Mouse (Mus musculus): ENCODE data around the gene Slc16a6.
"Not testable (repeated sequence)": the region's sequence is repeated elsewhere in the genome, so short reads cannot be mapped to it uniquely, and the experiment has no call there.

Gene Slc16a6

GRCm38 (mm10) chr11:109473171-109474085 lies at the start of gene Slc16a6, which contains the start of gene Arsg:
Slc16a6 (minus strand) TSS chr11:109473598.
Arsg (plus strand) TSS chr11:109473374.
- peak; percentile 82 for DNase-seq

GRCm38 (mm10) chr11:109520958-109521357 lies 47.6 kb upstream of the Slc16a6 start:
- no peak for DNase-seq

GRCm38 (mm10) chr11:109517816-109518215 lies 44.4 kb upstream of the Slc16a6 start:
- DNase-seq = no peak

DNA sequence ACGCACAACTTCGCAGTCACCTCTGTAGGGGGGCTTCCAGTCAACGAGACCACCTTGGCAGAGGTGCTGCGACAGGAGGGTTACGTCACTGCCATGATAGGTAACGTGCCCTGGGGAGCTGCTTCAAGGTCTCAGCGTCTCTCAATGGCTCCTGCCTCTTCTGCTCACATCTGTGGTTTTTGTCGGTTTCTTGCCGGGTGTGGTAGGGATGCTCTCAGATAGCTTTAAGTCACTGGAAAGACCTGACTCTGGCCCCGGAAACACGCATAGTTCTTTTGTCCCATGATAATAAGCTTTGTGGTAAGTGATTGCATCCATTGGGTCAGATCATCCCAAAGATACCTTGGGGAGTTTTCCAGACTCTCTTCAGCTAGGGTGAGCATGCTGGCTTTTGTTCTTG lies 43.9 kb upstream of the Slc16a6 start:
- no peak for DNase-seq

DNA sequence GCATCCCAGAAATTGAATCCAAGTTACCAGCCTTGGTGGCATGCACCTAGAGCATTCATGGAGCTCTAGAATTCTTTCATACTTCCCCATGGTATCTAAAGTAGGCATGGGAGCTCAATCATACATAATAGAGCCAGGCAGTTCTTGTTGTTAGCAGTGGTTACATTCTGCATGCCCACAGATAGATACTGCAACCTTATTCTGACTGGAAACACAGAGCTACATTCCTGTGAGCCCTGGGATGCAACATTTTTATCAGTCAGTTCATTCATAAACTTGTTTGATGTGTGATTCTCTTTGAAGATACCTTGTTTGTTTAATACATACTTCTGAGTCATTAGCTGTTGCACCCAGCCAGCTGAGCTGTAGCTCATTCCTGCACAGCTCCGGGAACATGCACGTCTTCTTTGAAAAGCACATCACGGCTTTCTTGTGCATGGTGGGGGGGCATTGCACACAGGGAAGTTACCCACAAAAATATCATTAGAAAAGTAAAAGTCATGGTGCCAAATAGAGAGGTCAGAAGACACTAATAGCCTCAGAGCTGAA lies 40.7 kb upstream of the Slc16a6 start:
- no peak for DNase-seq

GRCm38 (mm10) chr11:109512995-109513675 lies 39.7 kb upstream of the Slc16a6 start:
- no peak for DNase-seq

- no peak for DNase-seq
Observed at GRCm38 (mm10) chr11:109507068-109507467, 33.7 kb upstream of the Slc16a6 start.

DNA sequence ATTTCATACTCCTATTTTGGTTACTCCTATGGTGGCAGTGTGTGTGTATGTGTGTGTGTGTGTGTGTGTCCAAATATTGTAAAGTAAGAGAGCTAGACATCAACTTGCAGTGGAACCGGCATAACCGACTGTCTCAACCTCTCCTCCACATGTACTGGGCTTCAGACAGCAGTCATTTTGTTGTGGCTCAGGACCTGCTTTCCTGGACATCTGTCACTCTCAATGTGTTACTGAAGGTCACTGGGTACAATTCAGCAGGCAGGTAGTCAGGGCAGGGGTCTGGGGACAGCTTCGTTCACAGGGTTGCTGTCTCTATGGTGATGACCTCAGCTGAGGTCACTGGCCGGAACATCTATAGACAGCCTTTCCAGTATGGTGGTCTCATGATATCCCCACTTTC lies 32.4 kb upstream of the Slc16a6 start:
- DNase-seq = no peak

- peak; percentile 95 for DNase-seq
Observed at GRCm38 (mm10) chr11:109504977-109505376, 31.6 kb upstream of the Slc16a6 start.

GRCm38 (mm10) chr11:109500206-109500605 lies 26.8 kb upstream of the Slc16a6 start:
- peak; percentile 66 for DNase-seq

DNA sequence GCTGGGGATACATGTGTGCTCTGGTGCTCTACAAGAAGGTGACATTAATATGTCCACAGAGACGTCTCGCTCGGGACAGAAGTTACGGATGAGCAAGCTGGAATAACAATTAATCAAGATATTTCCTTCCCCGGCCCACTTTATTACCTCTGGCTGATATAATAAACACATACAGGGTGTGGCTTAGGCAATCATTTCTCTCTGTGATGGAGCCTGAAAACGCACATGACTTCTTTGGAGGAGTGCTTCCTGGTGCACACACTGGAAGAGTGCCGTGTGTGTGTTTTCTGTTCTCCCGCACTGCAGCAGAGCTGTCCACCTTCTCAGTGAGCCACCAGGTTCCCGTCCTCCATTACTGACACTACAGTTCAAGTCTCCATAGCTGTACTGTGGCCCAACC lies 24.6 kb upstream of the Slc16a6 start:
- DNase-seq = no peak

GRCm38 (mm10) chr11:109496996-109497714 lies 23.8 kb upstream of the Slc16a6 start:
- no peak for DNase-seq

GRCm38 (mm10) chr11:109496475-109496993 lies 23.1 kb upstream of the Slc16a6 start:
- DNase-seq = no peak

GRCm38 (mm10) chr11:109495771-109496474 lies 22.5 kb upstream of the Slc16a6 start:
- DNase-seq = no peak

DNA sequence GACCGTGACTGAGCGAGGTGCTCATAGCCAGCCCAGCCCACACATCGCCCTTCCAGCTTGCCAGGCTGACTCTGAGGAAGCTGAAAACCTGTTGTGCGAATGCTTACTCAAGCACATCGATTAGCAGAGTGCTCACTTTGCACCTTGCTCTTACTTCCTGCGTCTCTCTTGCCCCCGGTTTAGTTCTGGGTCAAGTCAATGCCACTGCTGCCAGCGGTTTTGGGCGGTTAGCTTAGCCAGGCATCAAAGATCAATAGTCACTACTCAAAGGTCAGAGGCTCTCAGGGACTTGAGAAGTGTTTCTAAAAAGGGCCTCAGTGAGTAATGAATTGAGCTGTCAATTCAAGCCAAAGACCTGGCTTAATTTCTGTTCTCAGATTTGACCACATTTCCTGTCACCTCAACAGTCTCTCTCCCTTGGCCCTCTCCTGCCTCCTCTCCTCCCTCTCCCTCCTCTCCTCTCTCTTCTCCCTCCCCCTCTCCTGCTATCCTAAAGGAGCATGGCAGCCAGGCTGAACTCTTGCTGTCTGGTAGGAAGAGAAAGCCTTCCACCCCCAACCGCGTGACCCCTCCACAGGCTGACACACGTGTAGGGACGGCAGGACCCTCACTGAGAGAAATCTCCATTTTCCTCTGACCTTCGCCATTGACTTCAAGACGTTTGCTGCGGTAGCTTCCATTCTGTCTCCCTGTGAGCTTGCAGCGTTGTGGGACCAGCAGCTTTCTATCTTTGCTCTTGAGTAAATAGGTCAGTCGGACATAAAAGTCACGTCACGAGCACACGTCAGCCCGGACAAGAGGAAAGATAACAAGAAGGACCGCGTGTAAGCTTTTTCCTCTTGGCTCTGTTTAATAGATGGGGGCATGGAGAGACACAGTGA lies 21.7 kb upstream of the Slc16a6 start:
- no peak for DNase-seq

DNA sequence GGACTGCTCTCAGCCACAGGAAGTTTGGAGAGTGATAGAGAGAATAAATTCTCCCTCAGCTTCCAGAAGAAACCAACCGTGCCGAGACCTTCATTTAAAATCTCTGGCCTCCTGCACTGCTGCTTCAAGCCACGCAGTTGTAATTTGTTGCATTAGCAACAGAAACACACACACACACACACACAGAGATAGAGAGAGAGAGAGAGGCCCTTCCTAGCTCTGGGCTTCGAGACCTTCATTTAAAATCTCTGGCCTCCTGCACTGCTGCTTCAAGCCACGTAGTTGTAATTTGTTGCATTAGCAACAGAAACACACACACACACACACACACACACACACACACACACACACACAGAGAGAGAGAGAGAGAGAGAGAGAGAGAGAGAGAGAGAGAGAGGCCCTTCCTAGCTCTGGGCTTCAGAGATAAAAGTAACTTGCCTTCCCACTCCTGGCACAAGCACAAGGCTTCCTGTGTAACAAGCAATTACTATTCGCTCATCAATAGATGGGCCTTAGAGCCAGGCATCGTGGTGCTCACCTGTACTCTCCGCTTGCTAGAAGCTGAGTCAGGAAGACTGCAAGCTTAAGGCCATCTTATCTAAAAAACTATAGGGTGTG lies 19.6 kb upstream of the Slc16a6 start:
- not testable (repeated sequence) for DNase-seq

GRCm38 (mm10) chr11:109491844-109492243 lies 18.4 kb upstream of the Slc16a6 start:
- no peak for DNase-seq

DNA sequence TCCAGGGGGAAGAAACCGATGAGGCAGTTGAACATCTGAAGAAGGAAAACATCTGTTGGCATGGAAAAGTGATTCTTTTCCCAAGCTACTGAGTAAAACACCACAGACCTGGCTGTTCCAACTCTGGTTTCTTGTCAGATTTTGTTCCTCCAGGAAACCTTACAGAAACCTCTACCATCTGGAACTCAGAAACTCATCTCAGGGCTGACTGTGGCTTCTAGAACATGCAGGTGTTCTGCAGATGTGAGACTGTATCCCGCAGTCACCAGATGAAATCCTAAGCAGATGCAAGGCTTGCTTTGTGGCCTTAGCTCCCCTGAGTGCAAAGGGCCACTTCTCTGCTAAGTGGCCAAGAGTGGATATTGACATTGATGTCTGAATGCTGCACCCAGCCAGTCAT lies 16.4 kb upstream of the Slc16a6 start:
- DNase-seq = no peak

DNA sequence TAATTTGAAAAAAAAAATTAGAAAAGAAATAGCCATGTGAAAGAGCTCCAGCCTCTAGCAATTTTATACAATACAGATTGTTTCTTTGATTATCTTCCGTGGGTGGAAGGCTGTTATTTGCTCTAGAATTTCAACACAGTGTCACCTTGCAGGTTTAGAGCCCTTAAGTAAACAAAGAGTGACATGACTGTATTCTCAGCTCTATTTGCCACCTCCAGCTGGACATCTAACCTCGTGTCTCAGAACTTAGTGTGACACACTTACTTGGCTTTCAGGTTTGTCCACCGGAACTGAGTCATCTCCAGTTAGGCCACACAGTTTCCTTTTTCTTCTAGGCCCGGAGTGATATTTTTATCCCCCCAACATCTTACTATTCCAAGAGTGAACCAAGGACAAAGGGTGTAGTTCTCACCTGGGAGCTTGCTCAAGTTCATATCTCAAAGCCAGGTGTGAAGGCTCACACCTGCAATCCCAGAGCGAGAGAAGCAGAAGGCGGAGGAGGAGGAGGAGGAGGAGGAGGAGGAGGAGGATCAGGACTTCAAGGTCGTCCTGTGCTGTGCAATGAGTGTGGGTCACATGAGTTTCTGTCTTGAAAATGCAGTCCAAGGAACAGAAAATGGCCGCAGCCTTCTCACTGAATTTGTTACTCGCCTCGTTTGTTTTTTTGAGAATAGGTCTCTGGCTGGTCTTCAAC lies 14.7 kb upstream of the Slc16a6 start:
- no peak for DNase-seq

DNA sequence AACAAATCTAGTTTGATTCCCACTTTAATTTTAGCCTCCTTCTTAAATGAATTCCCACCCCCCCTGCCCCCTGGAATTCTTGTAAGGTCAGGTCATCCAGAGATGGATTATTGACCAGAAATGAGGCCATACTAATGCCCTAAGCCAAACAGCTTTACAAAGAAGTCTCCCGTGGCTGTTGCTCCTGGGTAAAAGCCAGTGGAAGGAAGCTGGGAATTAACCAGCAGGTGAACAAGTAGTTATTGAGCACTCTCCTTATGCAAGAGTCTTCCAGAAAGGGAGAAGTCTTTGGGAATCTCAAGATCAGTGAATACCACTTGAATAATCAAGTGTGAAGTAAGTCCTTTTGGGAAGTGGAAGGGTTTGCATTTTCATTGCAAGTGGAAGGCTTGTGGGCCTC lies 13.7 kb upstream of the Slc16a6 start:
- DNase-seq = no peak
